In the genomic region with DNA sequence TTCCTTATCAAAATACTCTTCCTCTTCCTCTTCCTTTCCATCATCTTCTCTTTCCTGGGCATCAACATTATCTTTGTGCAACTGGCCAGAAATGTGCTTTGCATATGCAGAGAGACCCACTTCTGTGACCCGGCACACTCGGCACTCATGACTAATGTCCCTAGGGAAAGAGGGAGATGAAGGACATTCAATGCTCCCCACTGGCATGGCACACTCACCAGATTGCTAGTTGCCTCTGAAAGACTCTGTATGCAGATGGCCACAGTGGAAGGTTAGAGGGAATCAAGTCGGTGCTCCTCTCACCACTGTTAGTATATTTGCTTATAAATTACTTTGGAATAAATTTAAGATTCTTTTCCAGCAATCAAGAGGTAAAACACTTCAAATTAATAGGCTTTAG, we compare ENCODE assay signal across 8 mouse cellular contexts. TPM values are rescaled to one million over a fixed set of nuclear protein-coding genes. Genes with fewer than 3 reads are reported as not detected.
DNase-seq lines count a peak whose midpoint lies in the region; ATAC-seq lines count a peak whose summit lies in the region.

No protein-coding gene starts in this region.

- H3K36me3 ChIP-seq in limb, embryonic 13.5 days: peaks cover 28% of the 10 kb centered on the region
- H3K36me3 ChIP-seq in limb, embryonic 10.5 days: peaks cover 62% of the 10 kb centered on the region
- peaks cover 14% of the 10 kb centered on the region for H3K36me3 ChIP-seq in midbrain, embryonic 16.5 days (ENCODE audit: control insufficient read depth, insufficient read depth, low read length)

- no peak overlapping the region for H3K9ac ChIP-seq in limb, embryonic 13.5 days
- H3K9ac ChIP-seq in midbrain, embryonic 16.5 days (ENCODE audit: low read depth, low read length): no peak overlapping the region

- H3K4me3 ChIP-seq in limb, embryonic 13.5 days: peak overlapping the region; percentile 16; the same call in 1 of the 2 replicates
- H3K4me3 ChIP-seq in limb, embryonic 10.5 days: no peak overlapping the region
- H3K4me3 ChIP-seq in midbrain, embryonic 16.5 days (ENCODE audit: low read depth, low read length): no peak overlapping the region

- H3K27ac ChIP-seq in limb, embryonic 13.5 days: no peak overlapping the region
- H3K27ac ChIP-seq in limb, embryonic 10.5 days: no peak overlapping the region
- H3K27ac ChIP-seq in midbrain, embryonic 16.5 days (ENCODE audit: low read length): 0 out of 2 replicates have a peak overlapping the region, but pooled peaks have one; percentile 9

- 84% methylated on average over 3 of the region's 3 CpGs for WGBS in limb, embryonic 13.5 days
- WGBS in limb, embryonic 10.5 days: 93% methylated on average over 3 of the region's 3 CpGs
- WGBS in midbrain, embryonic 16.5 days: 39% methylated on average over 3 of the region's 3 CpGs

- no peaks in the 10 kb centered on the region for H3K9me3 ChIP-seq in limb, embryonic 13.5 days
- no peaks in the 10 kb centered on the region for H3K9me3 ChIP-seq in limb, embryonic 10.5 days (replicated peaks)
- H3K9me3 ChIP-seq in midbrain, embryonic 16.5 days (replicated peaks; ENCODE audit: control insufficient read depth, low read length, poor library complexity, severe bottlenecking): no peaks in the 10 kb centered on the region

- H3K27me3 ChIP-seq in limb, embryonic 13.5 days: no peaks in the 10 kb centered on the region
- H3K27me3 ChIP-seq in limb, embryonic 10.5 days (ENCODE audit: low read depth, poor library complexity, severe bottlenecking): no peaks in the 10 kb centered on the region
- no peaks in the 10 kb centered on the region for H3K27me3 ChIP-seq in midbrain, embryonic 16.5 days (ENCODE audit: control insufficient read depth, insufficient read depth, low read depth, low read length)

- no peak for ATAC-seq in limb, embryonic 13.5 days (ENCODE audit: low FRiP score, low read depth)
- ATAC-seq in midbrain, embryonic 16.5 days: no peak

- peaks cover 11% of the 10 kb centered on the region; the same call in 1 of the 2 replicates for H3K4me1 ChIP-seq in limb, embryonic 13.5 days
- no peaks in the 10 kb centered on the region for H3K4me1 ChIP-seq in limb, embryonic 10.5 days
- peaks cover 4% of the 10 kb centered on the region; the same call in 1 of the 2 replicates for H3K4me1 ChIP-seq in midbrain, embryonic 16.5 days (ENCODE audit: control insufficient read depth, insufficient read depth, low read length)

- H3K4me2 ChIP-seq in limb, embryonic 13.5 days (replicated peaks): no peak overlapping the region
- H3K4me2 ChIP-seq in midbrain, embryonic 16.5 days (ENCODE audit: low read length): no peak overlapping the region

- peak; percentile 46 to 73 for DNase-seq in adrenal gland, adult (ENCODE audit: inconsistent age in 2 of 2, low spot score in 1 of 2)
- DNase-seq in adrenal gland, adult 18-20 months (ENCODE audit: low spot score in 2 of 2): no peak
- no peak for DNase-seq in limb, embryonic 10.5 days (ENCODE audit: low spot score)
- DNase-seq in heart, adult 8-10 months (ENCODE audit: low spot score): peak; percentile 24
- DNase-seq in thymus, postnatal 0 days (ENCODE audit: low spot score): no peak
- DNase-seq in testis, postnatal 10 days (ENCODE audit: low spot score): no peak

RNA-seq across cellular contexts. Expression of gene Zfp106, which starts 24.3 kb away (rescaled TPM):
- total RNA-seq in adrenal gland, adult 18-20 months (2021): 100 to 1,000 TPM; 103 to 117 TPM
- 50.4 and 54.9 TPM in 2 replicates for polyA plus RNA-seq in limb, embryonic 13.5 days (2015; fragmentation: Nextera tagmentation; extraction: Ambion mirVana)
- polyA plus RNA-seq in limb, embryonic 10.5 days (2016; fragmentation: Nextera tagmentation; extraction: Ambion mirVana): 75.8 and 81.0 TPM in 2 replicates
- 100 to 1,000 TPM; 499 to 578 (median 540) TPM for total RNA-seq in heart, adult 8-10 months (2022)
- 33.6 and 33.7 TPM in 2 replicates for polyA plus RNA-seq in midbrain, embryonic 16.5 days (2015; fragmentation: Nextera tagmentation; extraction: Ambion mirVana)
- polyA plus RNA-seq in thymus, postnatal 0 days (2015; fragmentation: Nextera tagmentation; extraction: Ambion mirVana): 50.0 and 59.5 TPM in 2 replicates

RNA-seq across cellular contexts. Expression of gene Snap23, which starts 28.1 kb away (rescaled TPM):
- 10 to 100 TPM; 62.0 to 63.1 TPM for total RNA-seq in adrenal gland, adult 18-20 months (2021)
- polyA plus RNA-seq in limb, embryonic 13.5 days (2015; fragmentation: Nextera tagmentation; extraction: Ambion mirVana): 56.0 and 58.8 TPM in 2 replicates
- polyA plus RNA-seq in limb, embryonic 10.5 days (2016; fragmentation: Nextera tagmentation; extraction: Ambion mirVana): 60.2 and 62.6 TPM in 2 replicates
- 10 to 100 TPM; 53.4 to 63.6 (median 58.4) TPM for total RNA-seq in heart, adult 8-10 months (2022)
- polyA plus RNA-seq in midbrain, embryonic 16.5 days (2015; fragmentation: Nextera tagmentation; extraction: Ambion mirVana): 15.0 and 17.2 TPM in 2 replicates
- 33.9 and 40.6 TPM in 2 replicates for polyA plus RNA-seq in thymus, postnatal 0 days (2015; fragmentation: Nextera tagmentation; extraction: Ambion mirVana)

Comparison
In these comparisons a context has a peak if more than half of its experiments do, and no peak if none do; other contexts are left out.
1. DNase-seq: peak in adrenal gland, adult (2 of 2) and heart, adult 8-10 months (single experiment); none in adrenal gland, adult 18-20 months (0 of 2), limb, embryonic 10.5 days (single experiment), thymus, postnatal 0 days (single experiment) and testis, postnatal 10 days (single experiment).